Mouse (Mus musculus): ENCODE results near the gene Nek7.

Gene Nek7

DNA sequence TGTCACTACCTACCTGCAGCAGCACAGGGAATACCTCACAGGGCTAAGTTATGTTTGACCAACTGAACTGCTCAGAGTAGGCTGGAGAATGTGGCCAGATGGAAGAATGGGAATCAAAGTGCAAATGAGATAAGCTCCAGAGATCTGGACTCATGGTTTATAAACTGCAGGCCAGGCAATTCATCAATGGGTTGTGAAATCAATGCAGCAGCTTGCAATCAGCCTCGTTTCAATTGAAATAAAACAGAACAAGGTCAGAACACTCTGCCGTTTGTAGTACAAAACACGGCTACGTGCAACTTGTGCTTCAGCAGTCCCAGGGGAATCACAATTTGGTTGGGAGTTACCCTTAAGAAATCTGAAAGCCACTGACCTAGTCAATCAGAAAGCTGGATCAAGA, 109.4 kb downstream of the Nek7 start:
- in situ Hi-C loops (cut with MboI): no loop called here

GRCm38 (mm10) chr1:138507446-138508043, 112.4 kb downstream of the Nek7 start:
- in situ Hi-C loops (cut with MboI): no loop called here

DNA sequence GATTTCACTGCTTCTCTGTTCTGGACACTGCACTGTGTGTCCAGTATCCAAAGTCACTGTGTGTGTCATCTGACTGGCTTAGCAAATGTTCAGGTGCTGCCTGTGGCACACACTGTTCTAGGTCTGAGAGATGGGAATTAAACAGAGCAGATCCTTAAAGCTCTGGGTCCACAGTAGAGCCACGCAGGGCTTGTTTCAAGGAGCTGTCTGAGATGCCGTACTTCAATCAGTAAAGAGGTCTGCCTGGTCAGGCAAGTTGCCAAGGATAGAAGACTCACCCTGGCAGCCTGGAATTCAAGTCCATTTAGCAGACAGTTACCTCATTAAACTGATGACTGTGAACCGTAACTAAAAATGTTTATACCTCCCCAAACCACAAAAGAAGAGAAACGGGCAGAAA, 112.9 kb downstream of the Nek7 start:
- in situ Hi-C loops (cut with MboI): no loop called here

DNA sequence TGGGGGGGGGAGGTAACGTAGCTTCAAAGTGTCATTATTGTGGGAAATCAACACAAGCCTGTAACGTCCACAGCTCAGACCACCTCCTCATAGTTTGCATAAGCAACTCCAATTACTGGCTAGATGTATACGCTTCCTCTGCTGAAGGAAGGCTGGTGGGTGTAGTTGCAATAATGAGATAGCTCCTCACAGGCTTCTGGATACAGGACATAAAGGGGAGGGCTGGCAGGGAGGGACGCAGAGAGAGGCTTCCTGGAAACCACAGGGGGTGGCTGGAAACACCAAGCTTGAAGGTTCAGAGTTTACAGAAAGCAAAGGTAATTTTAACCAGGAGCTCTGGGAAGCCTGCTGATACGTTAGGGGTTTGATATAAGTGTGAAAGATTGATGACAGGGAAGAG, 115.7 kb downstream of the Nek7 start:
- in situ Hi-C loops (cut with MboI): no loop called here

- in situ Hi-C loops (cut with MboI): no loop called here
Measured at GRCm38 (mm10) chr1:138500691-138501090, 119.2 kb downstream of the Nek7 start.

- in situ Hi-C loops (cut with MboI): no loop called here
Measured at GRCm38 (mm10) chr1:138500155-138500554, 119.8 kb downstream of the Nek7 start.

DNA sequence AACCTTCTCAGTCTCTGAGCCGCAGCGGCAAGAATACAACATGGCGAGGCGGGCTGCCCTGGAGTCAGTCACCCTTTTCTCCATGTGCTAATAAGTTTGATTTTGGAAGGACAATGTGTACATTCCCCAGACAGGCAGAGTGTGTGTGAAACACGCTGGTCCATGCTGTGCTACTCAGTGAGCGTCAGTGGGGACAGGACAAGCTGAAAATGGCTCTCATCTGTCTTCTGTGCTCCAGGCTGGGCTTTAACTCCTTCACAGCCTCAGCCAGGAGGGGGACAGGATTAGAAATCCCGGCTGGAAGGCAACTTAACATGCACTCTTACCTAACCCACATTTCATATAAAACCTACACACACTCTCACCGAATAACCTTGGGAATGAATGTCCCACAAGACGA, 120.5 kb downstream of the Nek7 start:
- in situ Hi-C loops (cut with MboI): no loop called here

GRCm38 (mm10) chr1:138491382-138492097, 128.4 kb downstream of the Nek7 start:
- in situ Hi-C loops (cut with MboI): no loop called here

- in situ Hi-C loops (cut with MboI): no loop called here
Measured at GRCm38 (mm10) chr1:138487569-138487968, 132.4 kb downstream of the Nek7 start.

GRCm38 (mm10) chr1:138480694-138481093, 139.2 kb downstream of the Nek7 start:
- in situ Hi-C loops (cut with MboI): no loop called here

DNA sequence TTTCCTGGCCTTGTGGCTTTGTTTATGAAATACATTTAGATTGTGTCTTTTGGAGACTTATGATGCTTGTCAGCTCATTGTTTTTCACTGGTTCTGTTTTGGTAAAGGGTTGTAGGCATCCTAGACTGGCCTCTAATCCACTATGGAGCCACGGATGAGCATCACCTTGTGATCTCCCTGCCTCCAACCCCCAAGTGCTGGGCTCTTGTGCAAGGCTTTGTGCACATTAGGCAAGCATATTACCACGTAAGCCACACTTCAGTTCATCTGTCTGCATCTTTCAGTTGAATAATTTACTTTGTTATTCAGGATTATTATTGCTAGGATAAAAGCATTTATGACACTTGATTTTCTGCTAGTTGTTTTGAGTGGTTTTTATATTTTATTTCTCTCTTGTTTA, 154.6 kb downstream of the Nek7 start:
- in situ Hi-C loops (cut with MboI): no loop called here

GRCm38 (mm10) chr1:138461425-138461824, 158.5 kb downstream of the Nek7 start:
- in situ Hi-C loops (cut with MboI): no loop called here

DNA sequence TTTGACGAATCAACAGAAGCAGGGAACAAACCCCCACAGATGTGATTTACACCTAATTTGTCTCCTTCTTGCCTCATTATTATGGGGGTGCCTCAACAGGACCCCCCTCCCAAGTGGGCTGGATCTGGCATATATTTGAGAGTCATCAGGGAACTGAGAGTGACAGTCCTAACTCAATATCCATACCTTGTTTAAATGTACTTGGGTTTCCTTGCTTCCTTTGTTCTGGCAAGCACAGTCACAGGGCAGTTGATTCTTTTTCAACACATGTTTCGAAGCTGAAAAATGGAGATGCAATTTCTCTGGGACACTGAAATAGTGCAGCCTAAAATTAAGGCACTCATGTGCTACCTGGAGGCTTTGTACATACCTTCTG, 170.5 kb downstream of the Nek7 start:
- in situ Hi-C loops (cut with MboI): no loop called here

- in situ Hi-C loops (cut with MboI): no loop called here
Measured at GRCm38 (mm10) chr1:138448635-138449475, 171.1 kb downstream of the Nek7 start.

DNA sequence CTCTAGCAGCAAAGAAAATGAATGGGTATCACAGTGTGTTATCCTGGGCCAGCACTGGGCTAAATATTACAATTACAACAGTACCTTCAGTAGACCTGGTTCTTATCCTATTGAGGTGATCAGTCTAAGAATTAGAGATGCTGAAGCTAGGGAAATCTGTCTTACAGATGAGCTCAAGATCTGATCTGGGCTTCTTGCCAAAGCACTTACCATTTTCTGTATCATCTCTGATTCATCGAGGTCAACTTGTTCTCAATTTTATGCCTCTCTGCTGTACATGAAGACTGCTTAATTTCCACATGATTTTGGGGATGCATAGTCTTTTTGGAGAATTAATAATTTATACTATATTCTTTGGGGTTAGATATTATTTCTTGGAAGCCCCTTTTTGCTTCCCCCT, 173.1 kb downstream of the Nek7 start:
- in situ Hi-C loops (cut with MboI): no loop called here

All from mature B cell (primary cell).